Mouse (Mus musculus) gastrocnemius, postnatal 14 days (tissue): ENCODE data around the gene Xpc. TPM values are rescaled to one million over a fixed set of nuclear protein-coding genes. Genes with fewer than 3 reads are reported as not detected.

Experiments
- DNase-seq: peaks from one replicate; pipeline ENCODE4 v3.0.0; 2021; ENCODE audit warnings: mixed read lengths
- intact Hi-C: fragments of 180-260 bp; cut with DNase I; formaldehyde crosslinking; loops from one replicate; pipeline ENCODE4 v1.15.1; 2025; ENCODE audit warnings: low total_unique reads
- long read RNA-seq, 2 experiments: library from polyadenylated mRNA; stranded (forward); transcript quantifications; one replicate each; pipeline ENCODE4 v2.0.0; 2021
- total RNA-seq, 2 experiments: library from RNA; stranded (reverse); gene quantifications; 2 replicates each; pipeline ENCODE4 v1.2.3; 2021

Xpc gene
- total RNA-seq: 1 to 10 TPM; 6.8 to 7.2 TPM
- long read RNA-seq, experiment 1, transcript Xpc-201 (16 exons, 3,634 nt): major isoform, 8 of 11 reads
- long read RNA-seq, experiment 1, partial matches to known transcripts: 1 of 11 reads
- long read RNA-seq, experiment 1, other reads (novel, unspliced or antisense): 2 of 11 reads
- long read RNA-seq, experiment 2, transcript Xpc-201 (16 exons, 3,634 nt): major isoform, 11 of 13 reads
- long read RNA-seq, experiment 2, partial matches to known transcripts: 2 of 13 reads
- long read RNA-seq, experiment 2, other reads (novel, unspliced or antisense): 0 of 13 reads

GRCm38 (mm10) chr6:91515545-91516449 lies at the start of gene Xpc, which contains the start of gene Lsm3:
TSS of gene Xpc (minus strand) at chr6:91515888.
TSS of gene Lsm3 (plus strand) at chr6:91515928.
- intact Hi-C loops: no loop called here
- peak; percentile 95 for DNase-seq

GRCm38 (mm10) chr6:91563031-91563430 lies 47.3 kb upstream of the Xpc start:
- no peak for DNase-seq
- intact Hi-C loops: loop anchor here (5.0 kb wide), 1 partner anchor 36 kb away; no protein-coding TSS in a partner anchor

- no peak for DNase-seq
- intact Hi-C loops: loop anchor here (5.0 kb wide), 1 partner anchor 33 kb away; no protein-coding TSS in a partner anchor
Observed at GRCm38 (mm10) chr6:91560186-91560585, 44.5 kb upstream of the Xpc start.

GRCm38 (mm10) chr6:91559371-91559770 lies 43.7 kb upstream of the Xpc start:
- intact Hi-C loops: no loop called here

GRCm38 (mm10) chr6:91558565-91558964 lies 42.9 kb upstream of the Xpc start:
- no peak for DNase-seq
- intact Hi-C loops: no loop called here

More at GRCm38 (mm10) chr6:91559371-91559770, 43.7 kb upstream of the Xpc start:
- DNase-seq: no peak

GRCm38 (mm10) chr6:91552693-91553092 lies 37.0 kb upstream of the Xpc start:
- intact Hi-C loops: no loop called here
- no peak for DNase-seq

- DNase-seq: no peak
- intact Hi-C loops: no loop called here
Observed at GRCm38 (mm10) chr6:91551671-91552070, 36.0 kb upstream of the Xpc start.

GRCm38 (mm10) chr6:91549621-91550020 lies 33.9 kb upstream of the Xpc start:
- intact Hi-C loops: no loop called here
- DNase-seq: no peak

- no peak for DNase-seq
- intact Hi-C loops: no loop called here
Observed at GRCm38 (mm10) chr6:91547313-91547712, 31.6 kb upstream of the Xpc start.

GRCm38 (mm10) chr6:91546241-91546884 lies 30.7 kb upstream of the Xpc start:
- intact Hi-C loops: no loop called here
- no peak for DNase-seq

- DNase-seq: no peak
- intact Hi-C loops: no loop called here
Observed at GRCm38 (mm10) chr6:91543056-91543455, 27.4 kb upstream of the Xpc start.

GRCm38 (mm10) chr6:91541276-91541675 lies 25.6 kb upstream of the Xpc start:
- DNase-seq: no peak
- intact Hi-C loops: no loop called here

GRCm38 (mm10) chr6:91536047-91536765 lies 20.5 kb upstream of the Xpc start:
- no peak for DNase-seq
- intact Hi-C loops: no loop called here

- intact Hi-C loops: no loop called here
- no peak for DNase-seq
Observed at GRCm38 (mm10) chr6:91535231-91535630, 19.5 kb upstream of the Xpc start.

- intact Hi-C loops: no loop called here
- DNase-seq: no peak
Observed at GRCm38 (mm10) chr6:91534268-91534667, 18.6 kb upstream of the Xpc start.

- no peak for DNase-seq
- intact Hi-C loops: no loop called here
Observed at GRCm38 (mm10) chr6:91533771-91534170, 18.1 kb upstream of the Xpc start.

- DNase-seq: no peak
- intact Hi-C loops: no loop called here
Observed at GRCm38 (mm10) chr6:91533359-91533758, 17.7 kb upstream of the Xpc start.

- no peak for DNase-seq
- intact Hi-C loops: no loop called here
Observed at GRCm38 (mm10) chr6:91532661-91533060, 17.0 kb upstream of the Xpc start.

GRCm38 (mm10) chr6:91531276-91531675 lies 15.6 kb upstream of the Xpc start:
- intact Hi-C loops: no loop called here
- DNase-seq: no peak
